Mouse (Mus musculus): ENCODE measurements around the gene Fahd1. TPM values are rescaled to one million over a fixed set of nuclear protein-coding genes. Genes with fewer than 3 reads are reported as not detected.

Gene Fahd1
- polyA plus RNA-seq, 1 experiment = 11.5 TPM

- no peak overlapping the region for H3K4me3 ChIP-seq (ENCODE audit: insufficient read depth, low read length)
- H3K27ac ChIP-seq (ENCODE audit: insufficient read depth, low read length) = no peak overlapping the region
- TF ChIP-seq CTCF (IDR thresholded peaks at IDR 0.05; ENCODE audit: borderline replicate concordance, insufficient read depth, low read length) = no peak
- TF ChIP-seq POLR2A (IDR thresholded peaks at IDR 0.05; ENCODE audit: low read depth, low read length) = no peak
- peaks cover 13% of the 10 kb centered on the region for H3K4me1 ChIP-seq (ENCODE audit: control insufficient read depth, insufficient read depth, low read length)
These were observed 1.4 kb upstream of the Fahd1 start for GRCm38 (mm10) chr17:24851381-24852125.

- H3K27ac ChIP-seq (ENCODE audit: insufficient read depth, low read length) = no peak overlapping the region
- TF ChIP-seq POLR2A (IDR thresholded peaks at IDR 0.05; ENCODE audit: low read depth, low read length) = no peak
- TF ChIP-seq CTCF (IDR thresholded peaks at IDR 0.05; ENCODE audit: borderline replicate concordance, insufficient read depth, low read length) = no peak
These were observed 586 bp upstream of the Fahd1 start for GRCm38 (mm10) chr17:24850773-24851127.

GRCm38 (mm10) chr17:24849733-24850064, 465 bp downstream of the Fahd1 start:
- peak overlapping the region; percentile 90 for H3K27ac ChIP-seq (ENCODE audit: insufficient read depth, low read length)
- peak overlapping the region; percentile 76 for H3K4me3 ChIP-seq (ENCODE audit: insufficient read depth, low read length)
- TF ChIP-seq CTCF (IDR thresholded peaks at IDR 0.05; ENCODE audit: borderline replicate concordance, insufficient read depth, low read length) (0 out of 2 replicates have a peak, but pooled peaks have one; percentile 40), POLR2A (IDR thresholded peaks at IDR 0.05; ENCODE audit: low read depth, low read length) (no peak; the same call in none of the 2 replicates)
- peaks cover 3% of the 10 kb centered on the region for H3K4me1 ChIP-seq (ENCODE audit: control insufficient read depth, insufficient read depth, low read length)

More at GRCm38 (mm10) chr17:24850773-24851127, 586 bp upstream of the Fahd1 start:
- peak overlapping the region; percentile 64 for H3K4me3 ChIP-seq (ENCODE audit: insufficient read depth, low read length)
- H3K4me1 ChIP-seq (ENCODE audit: control insufficient read depth, insufficient read depth, low read length) = peaks cover 6% of the 10 kb centered on the region

GRCm38 (mm10) chr17:24848600-24849031, 1.5 kb downstream of the Fahd1 start:
- H3K27ac ChIP-seq (ENCODE audit: insufficient read depth, low read length) = no peak overlapping the region
- H3K4me3 ChIP-seq (ENCODE audit: insufficient read depth, low read length) = peak overlapping the region; percentile 40
- TF ChIP-seq CTCF (IDR thresholded peaks at IDR 0.05; ENCODE audit: borderline replicate concordance, insufficient read depth, low read length) = no peak
- TF ChIP-seq POLR2A (IDR thresholded peaks at IDR 0.05; ENCODE audit: low read depth, low read length) = 0 out of 2 replicates have a peak, but pooled peaks have one; percentile 19
- H3K4me1 ChIP-seq (ENCODE audit: control insufficient read depth, insufficient read depth, low read length) = peaks cover 3% of the 10 kb centered on the region

- no peak overlapping the region for H3K27ac ChIP-seq (ENCODE audit: insufficient read depth, low read length)
- peaks cover 3% of the 10 kb centered on the region for H3K4me1 ChIP-seq (ENCODE audit: control insufficient read depth, insufficient read depth, low read length)
- no peak overlapping the region for H3K4me3 ChIP-seq (ENCODE audit: insufficient read depth, low read length)
- TF ChIP-seq POLR2A (IDR thresholded peaks at IDR 0.05; ENCODE audit: low read depth, low read length) (no peak), CTCF (IDR thresholded peaks at IDR 0.05; ENCODE audit: borderline replicate concordance, insufficient read depth, low read length) (no peak)
These were observed 2.8 kb downstream of the Fahd1 start for GRCm38 (mm10) chr17:24847386-24847785.

- H3K4me3 ChIP-seq (ENCODE audit: insufficient read depth, low read length) = no peak overlapping the region
- TF ChIP-seq CTCF (IDR thresholded peaks at IDR 0.05; ENCODE audit: borderline replicate concordance, insufficient read depth, low read length) = no peak
- no peak for TF ChIP-seq POLR2A (IDR thresholded peaks at IDR 0.05; ENCODE audit: low read depth, low read length)
- no peak overlapping the region for H3K27ac ChIP-seq (ENCODE audit: insufficient read depth, low read length)
- H3K4me1 ChIP-seq (ENCODE audit: control insufficient read depth, insufficient read depth, low read length) = peaks cover 3% of the 10 kb centered on the region
These were observed 5.6 kb downstream of the Fahd1 start for GRCm38 (mm10) chr17:24844525-24844924.

GRCm38 (mm10) chr17:24842631-24843030, 7.5 kb downstream of the Fahd1 start:
- no peak overlapping the region for H3K27ac ChIP-seq (ENCODE audit: insufficient read depth, low read length)
- TF ChIP-seq POLR2A (IDR thresholded peaks at IDR 0.05; ENCODE audit: low read depth, low read length) = no peak
- TF ChIP-seq CTCF (IDR thresholded peaks at IDR 0.05; ENCODE audit: borderline replicate concordance, insufficient read depth, low read length) = no peak
- no peaks in the 10 kb centered on the region for H3K4me1 ChIP-seq (ENCODE audit: control insufficient read depth, insufficient read depth, low read length)
- H3K4me3 ChIP-seq (ENCODE audit: insufficient read depth, low read length) = no peak overlapping the region

- no peak overlapping the region for H3K27ac ChIP-seq (ENCODE audit: insufficient read depth, low read length)
- TF ChIP-seq CTCF (IDR thresholded peaks at IDR 0.05; ENCODE audit: borderline replicate concordance, insufficient read depth, low read length) (peak; percentile 31; the same call in 1 of the 2 replicates), POLR2A (IDR thresholded peaks at IDR 0.05; ENCODE audit: low read depth, low read length) (no peak)
- H3K4me1 ChIP-seq (ENCODE audit: control insufficient read depth, insufficient read depth, low read length) = no peaks in the 10 kb centered on the region
- H3K4me3 ChIP-seq (ENCODE audit: insufficient read depth, low read length) = no peak overlapping the region
These were observed 9.0 kb downstream of the Fahd1 start for GRCm38 (mm10) chr17:24841133-24841532.

- Histone ChIP-seq H3K27ac (ENCODE audit: insufficient read depth, low read length) (no peak overlapping the region), H3K4me1 (ENCODE audit: control insufficient read depth, insufficient read depth, low read length) (no peaks in the 10 kb centered on the region), H3K4me3 (ENCODE audit: insufficient read depth, low read length) (no peak overlapping the region)
- TF ChIP-seq CTCF (IDR thresholded peaks at IDR 0.05; ENCODE audit: borderline replicate concordance, insufficient read depth, low read length) (no peak), POLR2A (IDR thresholded peaks at IDR 0.05; ENCODE audit: low read depth, low read length) (no peak)
These were observed 9.8 kb downstream of the Fahd1 start for GRCm38 (mm10) chr17:24840341-24840740.

GRCm38 (mm10) chr17:24839842-24840241, 10.3 kb downstream of the Fahd1 start, which contains the start of gene Hagh:
Gene Hagh, plus strand, starts transcription at chr17:24840143.
- no peak within 1 kb of the TSS for H3K27ac ChIP-seq (ENCODE audit: insufficient read depth, low read length)

More at GRCm38 (mm10) chr17:24839842-24840241, 10.3 kb downstream of the Fahd1 start, which contains the start of gene Hagh:
- TF ChIP-seq CTCF (IDR thresholded peaks at IDR 0.05; ENCODE audit: borderline replicate concordance, insufficient read depth, low read length) = no peak
- no peak within 1 kb of the TSS for H3K4me3 ChIP-seq (ENCODE audit: insufficient read depth, low read length)
- no peaks in the 10 kb centered on the region for H3K4me1 ChIP-seq (ENCODE audit: control insufficient read depth, insufficient read depth, low read length)
